Mouse (Mus musculus) ES-Bruce4 (cell line): ENCODE results near the gene Hs3st3b1. TPM values are rescaled to one million over a fixed set of nuclear protein-coding genes. Genes with fewer than 3 reads are reported as not detected.

ENCODE experiments used
- H3K27ac ChIP-seq: 2 replicates; pipeline ENCODE4 v1.5.1; 2012; ENCODE audit warnings: low read length, inconsistent platforms; ENCODE audit not compliant: insufficient read depth
- H3K27me3 ChIP-seq: 2 replicates; pipeline ENCODE4 v1.6.1; 2012; ENCODE audit warnings: mild to moderate bottlenecking, low read length, inconsistent platforms; ENCODE audit not compliant: control insufficient read depth, poor library complexity, insufficient read depth, severe bottlenecking
- H3K36me3 ChIP-seq: 2 replicates; pipeline ENCODE4 v1.6.1; 2012; ENCODE audit warnings: inconsistent platforms, mild to moderate bottlenecking, low read length, moderate library complexity; ENCODE audit not compliant: control insufficient read depth, poor library complexity, insufficient read depth, severe bottlenecking
- H3K4me1 ChIP-seq: one replicate; pipeline ENCODE4 v1.8.1; 2011; ENCODE audit warnings: low read length; ENCODE audit not compliant: control insufficient read depth, insufficient read depth
- H3K4me3 ChIP-seq: 2 replicates; pipeline ENCODE4 v1.5.1; 2011; ENCODE audit warnings: low read depth, mild to moderate bottlenecking, low read length
- H3K9ac ChIP-seq: 2 replicates; pipeline ENCODE4 v1.6.1; 2012; ENCODE audit warnings: low read depth, mild to moderate bottlenecking, inconsistent platforms; ENCODE audit not compliant: poor library complexity, severe bottlenecking
- H3K9me3 ChIP-seq: replicated peaks from 2 replicates; pipeline ENCODE4 v1.6.1; 2012; ENCODE audit warnings: mild to moderate bottlenecking, low read length, inconsistent platforms; ENCODE audit not compliant: control insufficient read depth, poor library complexity, insufficient read depth, severe bottlenecking
- CTCF ChIP-seq: IDR thresholded peaks from one replicate; pipeline ENCODE4 v1.8.1; 2011; ENCODE audit warnings: low read depth, low read length
- EP300 ChIP-seq: IDR thresholded peaks from 2 replicates; pipeline ENCODE4 v1.6.1; 2011; ENCODE audit warnings: low read depth, low read length; ENCODE audit not compliant: insufficient read depth
- POLR2A ChIP-seq: IDR thresholded peaks from one replicate; pipeline ENCODE4 v1.8.1; 2011; ENCODE audit warnings: low read length; ENCODE audit not compliant: insufficient read depth
- polyA plus RNA-seq: library from polyadenylated mRNA; stranded (reverse); fragments of >200 nt; gene quantifications from 2 replicates; pipeline ENCODE4 v1.2.4, GENCODE M21; 2011; ENCODE audit warnings: low read depth; ENCODE audit not compliant: missing spikeins, insufficient read depth, insufficient read length

Gene Hs3st3b1
- polyA plus RNA-seq, 1 experiment: 8.4 TPM

DNA sequence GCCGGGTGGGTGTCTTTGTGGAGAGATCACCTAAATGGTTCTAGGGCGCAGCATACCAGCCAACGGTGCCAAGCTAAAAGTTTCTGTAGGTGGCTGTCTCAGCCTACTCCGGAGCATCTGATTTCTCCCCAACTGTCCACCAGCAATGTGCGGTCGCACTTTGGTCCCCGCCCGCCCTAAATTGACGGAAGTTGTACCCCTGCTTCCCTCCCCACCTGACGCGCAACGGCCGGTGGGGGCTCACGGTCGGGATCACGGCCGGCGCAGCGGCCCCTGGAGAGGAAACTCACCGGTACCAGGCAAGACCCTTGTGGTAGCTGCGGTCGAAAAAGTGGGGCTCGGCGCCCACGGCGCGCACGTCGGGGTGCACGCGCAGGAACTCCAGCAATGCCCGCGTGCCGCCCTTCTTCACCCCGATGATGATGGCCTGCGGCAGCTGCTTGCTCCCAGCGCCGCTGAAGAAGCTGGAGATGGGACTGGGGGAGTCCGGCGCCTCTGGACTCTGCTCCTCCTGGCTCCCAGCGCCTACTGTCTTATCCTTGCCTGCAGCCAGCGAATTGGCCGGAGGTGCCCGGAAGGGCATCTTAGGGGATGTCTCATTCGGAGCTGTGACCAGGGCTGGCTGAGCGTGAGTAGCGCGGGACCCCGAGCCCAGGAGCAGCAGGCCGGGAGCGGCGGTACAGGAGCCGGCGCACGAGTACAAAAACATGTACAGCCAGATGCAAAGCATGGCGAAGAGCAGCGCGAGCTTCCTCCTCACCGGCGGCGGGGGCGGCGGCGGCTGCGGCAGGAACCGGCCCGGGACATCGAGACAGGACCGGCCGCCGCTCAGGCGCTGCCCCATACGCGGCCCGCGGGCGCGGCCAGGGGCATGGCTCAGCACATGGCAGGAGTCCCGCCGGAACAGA lies 792 bp downstream of the Hs3st3b1 start:
- Histone ChIP-seq H3K4me1 (peaks cover 2% of the 10 kb centered on the region), H3K36me3 (no peaks in the 10 kb centered on the region), H3K9ac (peak overlapping the region; percentile 76), H3K27ac (no peak overlapping the region), H3K27me3 (peaks cover 23% of the 10 kb centered on the region), H3K4me3 (peak overlapping the region; percentile 80), H3K9me3 (no peaks in the 10 kb centered on the region)
- no peak for TF ChIP-seq CTCF
- TF ChIP-seq EP300: no peak
- TF ChIP-seq POLR2A: no peak

DNA sequence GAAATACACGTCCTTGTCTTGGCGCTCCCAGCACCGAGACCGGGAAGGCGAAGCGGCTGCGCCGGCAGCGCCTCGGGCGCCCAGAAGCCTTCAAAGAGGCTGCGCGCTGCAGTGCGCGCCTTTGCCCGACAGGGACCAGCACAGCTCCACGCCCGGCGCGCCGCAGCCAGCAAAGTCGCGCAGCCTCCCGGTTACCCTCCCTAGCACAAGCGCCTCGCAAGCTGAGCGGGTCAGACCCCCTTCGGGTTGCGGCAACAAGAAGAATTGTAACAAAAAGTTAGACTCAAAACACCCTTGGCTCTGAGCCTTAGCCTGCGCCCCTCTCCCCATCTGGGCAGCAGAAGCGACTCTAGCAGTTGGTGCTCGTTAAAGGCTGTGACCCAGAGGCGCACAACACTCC lies 1.6 kb downstream of the Hs3st3b1 start:
- Histone ChIP-seq H3K4me3 (peak overlapping the region; percentile 80), H3K4me1 (peaks cover 2% of the 10 kb centered on the region), H3K27me3 (peaks cover 23% of the 10 kb centered on the region), H3K9me3 (no peaks in the 10 kb centered on the region), H3K9ac (peak overlapping the region; percentile 76), H3K27ac (no peak overlapping the region), H3K36me3 (no peaks in the 10 kb centered on the region)
- TF ChIP-seq EP300: peak; percentile 59; the same call in 1 of the 2 replicates
- TF ChIP-seq POLR2A: no peak
- peak; percentile 49 for TF ChIP-seq CTCF

DNA sequence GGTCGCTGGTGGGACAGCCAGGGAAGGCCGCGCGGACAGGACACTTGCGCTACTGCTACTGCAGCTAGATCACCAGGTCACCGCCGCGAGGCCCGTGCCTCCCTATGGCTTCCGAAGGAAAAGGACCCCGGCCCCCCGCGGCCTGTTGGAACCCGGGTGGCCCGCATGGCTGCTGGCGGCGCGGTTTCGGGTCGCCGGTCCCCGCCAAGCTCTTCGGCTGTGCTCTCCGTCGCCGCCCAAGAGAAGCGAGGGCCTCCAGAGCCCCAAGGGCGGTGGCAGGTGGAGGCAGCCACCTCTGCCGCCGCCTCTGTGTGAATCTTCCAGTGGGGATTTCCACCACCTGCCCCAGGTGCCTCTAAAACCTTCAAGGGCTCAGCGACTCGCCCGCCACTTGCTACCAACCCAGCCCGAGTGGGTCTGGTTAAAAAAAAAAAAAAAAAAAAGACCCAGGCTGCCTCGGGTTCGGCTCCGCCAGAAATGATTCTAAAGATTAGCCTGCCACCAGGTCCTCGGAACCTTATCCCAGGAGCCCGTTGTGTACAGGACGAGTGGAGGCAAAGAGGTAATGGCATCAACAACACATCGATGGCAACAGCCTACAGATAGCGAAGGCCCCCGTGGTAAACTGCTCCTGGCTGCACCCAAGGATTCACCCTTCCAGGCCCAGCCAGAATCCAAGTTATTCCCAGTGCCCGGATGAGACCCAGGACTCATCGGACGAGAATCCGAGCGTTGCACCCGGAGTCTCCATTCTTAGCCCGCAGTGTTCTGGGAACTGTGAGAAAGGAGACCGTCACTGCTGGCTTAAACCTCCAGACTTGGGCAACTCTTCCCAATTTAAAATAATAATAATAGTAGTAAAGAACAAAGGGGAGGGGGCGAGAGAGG lies 2.6 kb downstream of the Hs3st3b1 start:
- peak overlapping the region; percentile 71 for H3K9ac ChIP-seq
- H3K27me3 ChIP-seq: peaks cover 23% of the 10 kb centered on the region
- no peak overlapping the region for H3K27ac ChIP-seq
- no peaks in the 10 kb centered on the region for H3K36me3 ChIP-seq
- peak overlapping the region; percentile 80 for H3K4me3 ChIP-seq
- TF ChIP-seq EP300 (no peak), CTCF (no peak), POLR2A (no peak)
- H3K9me3 ChIP-seq: no peaks in the 10 kb centered on the region
- H3K4me1 ChIP-seq: peaks cover 2% of the 10 kb centered on the region

DNA sequence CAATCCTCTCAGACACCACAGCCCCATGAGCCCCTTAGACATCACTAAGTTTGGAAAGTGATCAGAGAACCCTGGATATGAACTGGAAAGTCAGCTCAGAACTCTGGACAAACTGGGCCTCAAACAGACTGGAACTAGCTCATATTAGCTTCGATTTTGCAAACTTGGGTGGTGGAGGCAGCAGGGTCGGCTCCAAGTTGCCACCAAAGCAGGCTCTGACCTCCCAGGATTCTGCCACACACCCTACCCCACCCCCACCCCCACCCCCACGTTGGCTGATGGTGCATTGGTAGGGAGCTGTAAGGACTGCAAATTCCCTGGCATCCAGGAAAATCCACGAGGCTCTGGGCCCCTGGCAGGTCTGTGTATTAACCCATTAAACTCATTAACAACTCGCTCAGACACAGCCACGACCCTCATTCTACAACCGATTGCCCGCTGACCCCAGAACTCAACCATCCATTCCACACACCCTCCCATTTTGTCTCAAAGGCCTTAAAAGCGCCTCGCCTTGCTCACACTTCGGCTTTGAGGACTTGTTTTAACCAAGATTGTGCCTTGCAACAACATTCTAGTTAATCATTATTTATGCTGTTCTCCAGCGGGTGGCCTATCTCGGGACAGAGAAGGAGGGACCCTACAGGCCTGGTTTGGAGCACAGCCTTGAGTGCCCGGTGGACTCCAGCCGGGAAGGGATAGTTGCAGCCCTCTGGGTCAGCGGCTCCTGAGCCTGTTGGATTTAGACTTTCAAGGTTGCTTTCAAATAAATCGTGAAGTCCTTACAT lies 3.6 kb downstream of the Hs3st3b1 start:
- Histone ChIP-seq H3K9me3 (no peaks in the 10 kb centered on the region), H3K27me3 (peaks cover 21% of the 10 kb centered on the region), H3K4me3 (peak overlapping the region; percentile 80; the same call in 1 of the 2 replicates), H3K27ac (no peak overlapping the region), H3K9ac (peak overlapping the region; percentile 71), H3K36me3 (no peaks in the 10 kb centered on the region), H3K4me1 (peaks cover 2% of the 10 kb centered on the region)
- TF ChIP-seq EP300: no peak
- TF ChIP-seq POLR2A: no peak
- TF ChIP-seq CTCF: no peak

DNA sequence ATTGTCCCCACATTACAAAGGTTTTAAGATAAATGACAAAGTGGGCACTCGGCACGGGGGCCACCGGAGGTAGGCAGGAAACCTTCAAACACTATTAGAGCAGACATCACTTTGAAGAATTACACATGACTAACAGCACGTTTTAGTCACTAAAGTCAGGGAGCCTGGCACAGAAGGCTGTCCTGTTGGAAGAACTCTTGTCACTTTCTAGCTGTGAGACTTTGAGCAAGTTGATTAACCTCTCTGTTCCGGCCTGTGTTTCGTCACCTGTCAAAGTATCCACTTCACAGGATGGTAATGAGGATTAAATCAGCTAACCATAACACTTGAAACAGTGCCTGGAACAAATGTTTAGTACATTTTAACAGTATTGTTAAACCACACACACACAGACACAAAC lies 4.5 kb downstream of the Hs3st3b1 start:
- Histone ChIP-seq H3K9me3 (no peaks in the 10 kb centered on the region), H3K4me1 (peaks cover 2% of the 10 kb centered on the region), H3K9ac (no peak overlapping the region), H3K27ac (no peak overlapping the region), H3K4me3 (no peak overlapping the region), H3K36me3 (no peaks in the 10 kb centered on the region), H3K27me3 (peaks cover 16% of the 10 kb centered on the region)
- TF ChIP-seq CTCF (no peak), EP300 (no peak), POLR2A (no peak)
